Mouse (Mus musculus) lung, postnatal 36 days (tissue): ENCODE results near the gene Gm6583.

Experiments
- DNase-seq: peaks from one replicate; pipeline ENCODE4 v3.0.0; 2022; ENCODE audit warnings: mixed read lengths

Gene Gm6583

DNA sequence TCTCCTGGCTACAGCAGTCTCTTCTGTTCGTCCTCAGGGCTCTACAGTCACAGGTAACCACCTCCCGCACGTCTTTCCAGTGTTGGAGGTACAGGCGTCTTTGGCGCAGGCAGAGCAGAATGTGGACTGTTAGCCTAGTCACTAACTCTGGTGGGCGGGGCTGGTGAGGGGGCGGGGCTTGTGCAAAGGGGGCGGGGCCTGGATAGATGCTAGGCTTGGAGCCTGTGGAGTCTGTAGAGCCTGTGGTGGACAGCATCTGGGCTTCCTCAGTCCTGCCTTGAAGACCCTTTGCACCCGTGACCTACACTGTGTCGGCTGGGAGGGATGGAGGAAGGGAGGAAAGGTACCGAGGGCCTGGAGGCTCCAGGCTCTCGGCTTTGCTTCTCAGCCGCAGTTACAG is at the start of gene Gm6583:
Gm6583 (minus strand) TSS at position 124 of the 400 bp plus-strand sequence.
- no peak for DNase-seq

DNA sequence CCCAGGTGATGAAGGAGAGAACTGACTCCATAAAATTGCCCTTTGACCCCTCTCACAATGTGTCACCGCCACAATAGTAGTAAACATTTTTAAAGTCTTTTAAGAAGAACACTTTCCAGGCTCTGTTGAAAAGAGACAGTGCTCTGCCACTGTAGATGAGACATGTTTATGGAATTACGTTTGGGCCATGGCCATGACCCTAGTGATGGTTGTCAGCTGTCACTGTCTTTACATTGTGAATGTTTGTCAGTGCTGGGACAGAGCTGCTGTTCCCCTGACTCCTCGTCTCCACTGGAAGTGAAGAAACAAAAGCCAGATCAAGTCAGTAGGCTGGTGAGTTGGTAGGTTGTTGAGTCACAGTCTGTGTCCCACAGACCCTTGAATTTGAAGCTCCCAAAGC is 46.6 kb upstream of the Gm6583 start:
- DNase-seq: no peak

DNA sequence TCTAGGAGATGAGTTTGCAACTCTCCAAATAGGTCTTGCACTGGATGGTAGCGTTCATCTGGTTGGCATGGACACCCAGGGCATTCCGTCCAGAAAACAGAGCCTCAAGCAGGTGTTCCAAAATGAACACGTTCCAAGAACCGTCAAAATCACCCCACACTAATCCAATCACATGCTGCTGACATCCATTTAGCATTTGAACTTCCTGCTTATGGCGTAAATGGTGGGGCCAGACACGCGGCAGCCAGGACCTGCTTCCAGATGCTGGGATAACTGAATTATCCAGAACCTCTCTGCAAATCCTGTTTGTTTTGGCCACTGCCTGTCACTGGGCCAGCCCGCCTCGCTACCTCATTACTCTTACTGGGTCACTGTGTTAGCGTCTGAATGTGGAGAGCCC is 43.5 kb upstream of the Gm6583 start:
- no peak for DNase-seq

DNA sequence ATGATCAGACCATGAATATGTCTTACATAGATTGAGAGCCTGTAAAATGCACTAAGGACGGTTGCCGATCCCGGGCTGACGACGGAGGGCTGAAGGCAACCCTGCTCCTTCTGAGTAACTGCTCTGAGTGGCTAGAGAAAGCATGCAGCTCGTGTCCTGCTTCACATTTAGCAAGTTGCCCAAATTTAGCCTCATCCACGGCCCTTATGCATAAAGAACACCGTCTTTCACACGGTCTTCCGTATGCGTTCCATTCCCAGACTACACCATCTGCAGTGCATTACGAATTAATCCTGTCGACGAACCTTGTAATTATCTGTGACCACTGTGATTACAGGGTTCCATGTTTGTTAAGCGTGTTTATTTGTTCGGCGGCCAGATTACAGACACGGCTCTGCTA is 40.2 kb upstream of the Gm6583 start:
- no peak for DNase-seq

DNA sequence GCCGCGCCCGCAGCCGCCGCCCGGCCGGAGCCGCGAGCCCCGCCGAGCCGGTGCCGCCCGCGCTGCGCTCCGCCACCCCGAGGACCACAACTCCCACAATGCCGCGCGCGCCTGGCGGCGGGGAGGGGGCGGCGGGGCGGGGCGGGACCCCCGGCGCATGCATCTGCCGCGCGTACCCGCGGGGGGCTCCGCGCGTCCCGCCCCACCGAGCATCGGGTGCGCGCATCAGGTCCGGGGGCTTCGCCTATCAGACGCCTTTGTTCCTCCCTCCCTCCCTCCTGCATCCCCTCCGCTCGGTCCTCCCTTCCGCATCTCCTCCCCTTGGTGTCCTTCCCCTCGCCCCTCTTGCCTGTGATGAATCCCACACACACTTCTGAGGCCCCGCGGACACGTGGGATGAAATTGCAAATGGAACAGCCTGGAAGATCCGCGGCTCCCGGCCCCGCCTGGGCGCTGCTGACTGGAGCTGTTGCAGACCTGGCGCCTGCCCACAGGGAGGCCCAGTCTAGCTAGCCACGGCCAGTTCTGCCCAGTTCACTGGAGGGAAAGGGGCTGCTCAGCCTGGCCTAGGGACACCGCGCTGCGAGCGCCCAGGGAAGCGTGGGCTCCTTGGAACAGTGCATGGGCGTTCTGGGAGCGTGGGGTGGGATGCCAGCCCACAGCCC is 39.1 kb upstream of the Gm6583 start, which contains the start of gene Asphd2:
Asphd2 (minus strand) TSS at position 88 of the 665 bp plus-strand sequence.
- DNase-seq: no peak

DNA sequence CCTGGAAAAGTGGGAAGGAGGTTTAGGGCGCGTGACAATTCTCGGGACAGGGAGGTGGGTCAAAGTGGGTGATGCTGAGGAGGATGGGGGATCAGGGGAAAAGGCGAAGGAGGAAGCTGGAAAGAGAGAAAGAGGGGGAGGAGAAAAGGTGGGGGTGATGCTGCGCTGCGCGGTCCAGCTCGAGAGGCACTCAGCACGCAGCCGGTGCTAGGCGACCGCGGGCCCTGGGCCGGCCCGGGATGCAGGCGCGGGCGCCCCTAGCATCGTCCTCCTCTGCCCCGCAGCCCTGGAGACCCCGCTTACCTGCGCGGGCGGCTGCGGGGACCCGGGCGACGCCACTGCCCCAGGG is 38.6 kb upstream of the Gm6583 start:
- no peak for DNase-seq

DNA sequence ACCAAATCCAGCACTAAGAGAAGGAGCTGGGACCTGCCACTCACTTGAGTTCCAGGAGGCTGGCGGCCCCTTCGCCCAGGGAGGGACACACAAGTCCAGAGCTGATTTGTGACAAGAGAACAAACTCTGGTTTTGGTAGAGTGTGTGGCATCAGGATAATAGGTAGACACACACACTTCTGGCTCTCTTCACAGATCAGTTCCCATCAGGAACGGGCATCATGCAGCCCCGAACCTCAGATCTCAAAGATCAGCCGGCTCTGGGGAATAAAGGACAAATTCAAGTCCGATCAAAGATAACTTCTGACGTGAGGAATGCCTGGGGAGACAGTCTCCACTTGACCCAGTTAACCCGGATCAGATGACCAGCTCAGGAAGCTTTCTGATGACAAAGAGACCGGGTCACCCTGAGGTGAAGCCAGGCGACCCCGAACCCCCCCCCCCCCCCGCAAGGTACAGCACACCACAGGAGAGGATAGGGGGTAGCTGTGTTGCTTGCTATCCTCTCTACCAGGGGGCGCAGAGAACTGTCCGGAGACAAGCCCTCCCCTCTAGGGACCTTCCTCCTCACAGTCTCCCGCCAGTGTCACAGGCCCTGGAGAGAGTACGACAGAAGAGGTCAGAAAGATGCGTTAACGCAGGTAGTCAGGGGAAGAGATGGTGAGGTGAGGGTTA is 38.0 kb upstream of the Gm6583 start:
- no peak for DNase-seq

DNA sequence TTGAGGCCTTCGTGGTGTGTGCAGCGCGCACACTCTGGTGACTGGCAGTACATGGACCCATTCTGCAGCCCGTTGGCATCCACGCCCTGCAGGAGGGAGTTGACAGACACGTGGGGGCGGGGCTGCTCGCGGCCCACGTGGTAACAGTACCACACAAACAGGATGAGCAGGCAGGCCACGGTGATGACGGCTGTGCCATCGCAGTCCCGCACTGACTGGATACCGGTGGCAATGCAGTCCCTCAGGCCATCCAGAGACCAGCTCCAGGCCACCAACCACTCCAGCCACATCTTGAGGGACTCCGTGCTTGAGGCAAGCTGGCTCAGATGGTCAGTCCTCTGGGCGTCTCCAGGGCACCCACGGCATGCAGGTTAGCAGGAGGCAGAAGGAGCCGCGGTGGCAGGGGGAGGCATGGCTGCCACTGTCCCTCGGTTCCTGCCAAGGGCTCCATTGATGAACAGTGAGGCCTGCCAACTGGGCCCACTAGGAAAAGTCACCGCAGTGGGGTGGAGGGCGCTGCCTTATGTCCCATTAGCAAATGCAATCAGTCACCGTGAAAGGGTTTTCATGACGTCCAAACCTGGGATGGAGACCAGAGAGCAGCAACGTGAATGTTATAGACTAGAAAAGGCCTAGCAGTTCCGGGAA is 36.0 kb upstream of the Gm6583 start:
- DNase-seq: no peak

DNA sequence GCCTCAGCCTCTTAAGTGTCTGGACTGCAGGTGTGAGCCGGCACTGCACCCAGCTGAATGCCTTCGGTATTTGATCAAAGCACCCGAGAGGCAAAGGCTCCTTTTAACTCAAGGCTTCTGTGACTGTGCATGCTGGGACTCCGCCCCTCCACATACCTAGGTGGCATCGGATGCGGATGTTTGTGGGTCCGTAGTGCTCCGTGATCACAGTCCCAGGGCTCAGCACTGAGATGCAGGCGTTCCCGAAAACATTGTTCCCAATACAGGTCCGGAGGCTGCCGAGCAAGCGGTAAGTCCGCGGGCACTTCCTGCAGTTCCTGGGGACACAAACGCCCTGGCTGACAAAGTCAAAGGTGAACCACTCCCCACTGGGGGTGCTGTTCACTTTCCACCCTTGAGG is 35.2 kb upstream of the Gm6583 start:
- DNase-seq: no peak

DNA sequence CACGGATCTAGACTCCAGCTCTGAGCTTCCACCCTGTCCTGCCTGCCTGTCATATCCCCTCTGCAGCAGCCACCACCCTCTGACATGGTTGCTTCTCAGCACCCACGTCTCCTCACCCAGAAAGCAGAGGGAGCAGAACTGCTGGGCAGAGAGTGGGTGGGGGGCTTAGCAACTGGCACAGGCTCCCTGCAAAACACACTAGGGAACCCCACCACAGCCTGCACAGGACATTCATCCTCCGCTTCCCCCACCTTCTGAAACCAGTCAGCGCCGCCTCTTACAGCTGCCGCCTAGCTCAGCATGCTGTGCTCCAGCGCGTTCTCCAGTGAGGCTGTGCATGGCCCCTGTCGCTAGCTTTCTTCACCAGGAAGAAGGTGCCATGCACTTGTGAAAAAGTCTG is 33.5 kb upstream of the Gm6583 start:
- DNase-seq: no peak

DNA sequence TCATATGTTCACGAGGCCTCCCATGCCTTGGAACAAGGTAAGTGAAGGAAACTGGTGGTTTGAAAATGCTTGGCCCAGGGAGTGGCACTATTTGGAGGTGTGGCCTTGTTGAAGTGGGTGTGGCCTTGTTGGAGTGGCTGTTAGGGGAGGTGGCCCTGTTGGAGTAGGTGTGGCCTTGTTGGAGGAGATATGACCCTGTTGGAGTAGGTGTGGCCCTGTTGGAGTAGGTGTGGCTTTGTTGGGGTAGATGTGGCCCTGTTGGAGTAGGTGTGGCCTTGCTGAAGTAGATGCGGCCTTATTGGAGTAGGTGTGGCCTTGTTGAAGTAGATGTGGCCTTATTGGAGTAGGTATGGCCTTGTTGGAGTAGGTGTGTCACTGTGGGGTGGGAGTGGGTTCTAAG is 30.1 kb upstream of the Gm6583 start:
- DNase-seq: no peak

DNA sequence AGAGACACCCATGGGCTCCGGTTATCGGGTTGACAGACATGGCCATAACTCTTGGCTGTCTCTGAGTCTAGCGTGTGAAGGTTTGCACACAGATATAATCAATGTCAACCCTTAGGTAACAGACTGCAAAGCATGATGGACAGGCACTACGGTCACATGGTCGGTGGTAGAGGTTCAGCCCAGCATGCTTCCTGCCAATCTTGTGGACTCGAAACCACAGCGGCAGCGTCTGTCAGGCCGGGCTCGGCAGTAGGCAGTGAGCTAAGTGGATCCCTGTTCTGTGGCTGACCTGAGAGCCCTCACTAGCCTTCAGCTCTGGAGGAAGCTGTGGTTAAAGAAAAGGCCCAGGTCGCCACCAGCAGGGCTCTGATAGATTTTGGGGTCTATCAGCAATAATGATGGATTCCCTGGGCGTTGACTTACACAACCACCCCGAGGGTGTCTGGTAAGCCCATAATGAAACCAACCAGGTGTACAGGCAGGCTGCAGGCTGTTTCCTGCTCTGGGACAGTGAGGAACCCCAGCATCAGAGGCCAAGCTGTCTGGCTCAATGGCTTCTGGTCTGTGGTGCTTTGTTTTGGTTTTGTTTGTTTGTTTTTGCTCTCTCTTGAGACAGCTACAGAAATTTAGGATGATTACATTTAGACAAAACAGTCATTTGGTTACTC is 29.1 kb upstream of the Gm6583 start:
- no peak for DNase-seq

DNA sequence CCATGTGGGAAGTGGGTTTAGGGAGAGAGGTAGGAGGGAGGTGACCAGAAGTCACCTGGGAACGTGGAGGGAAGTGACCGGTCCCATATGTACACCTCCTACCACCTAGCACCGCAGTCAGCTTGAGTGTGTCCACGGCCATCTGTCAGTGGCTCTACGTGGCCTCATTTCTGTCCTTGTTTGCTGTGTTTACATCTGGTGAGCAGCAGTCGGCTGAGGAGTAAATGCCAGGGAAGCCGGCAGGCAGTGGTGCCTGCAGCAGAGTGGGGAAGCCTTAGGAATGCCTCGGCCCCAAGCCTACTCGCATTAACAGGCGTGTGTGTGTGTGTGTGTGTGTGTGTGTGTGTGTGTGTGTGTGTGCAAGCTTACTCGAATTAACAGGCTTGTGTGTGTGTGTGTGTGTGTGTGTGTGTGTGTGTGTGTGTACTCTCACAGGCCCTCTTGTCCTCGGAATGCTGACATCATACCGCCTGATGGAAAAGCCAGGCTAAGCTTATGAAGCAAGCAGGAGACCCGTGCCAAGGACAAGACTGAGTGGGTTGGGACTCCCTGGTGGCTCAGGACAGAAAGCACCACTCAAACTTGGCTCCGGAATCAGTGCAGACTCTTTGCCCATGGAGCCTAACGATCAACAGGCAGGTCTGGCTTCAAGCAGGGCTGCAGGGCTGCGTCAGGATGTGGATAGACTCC is 27.0 kb upstream of the Gm6583 start:
- peak; percentile 50 for DNase-seq

DNA sequence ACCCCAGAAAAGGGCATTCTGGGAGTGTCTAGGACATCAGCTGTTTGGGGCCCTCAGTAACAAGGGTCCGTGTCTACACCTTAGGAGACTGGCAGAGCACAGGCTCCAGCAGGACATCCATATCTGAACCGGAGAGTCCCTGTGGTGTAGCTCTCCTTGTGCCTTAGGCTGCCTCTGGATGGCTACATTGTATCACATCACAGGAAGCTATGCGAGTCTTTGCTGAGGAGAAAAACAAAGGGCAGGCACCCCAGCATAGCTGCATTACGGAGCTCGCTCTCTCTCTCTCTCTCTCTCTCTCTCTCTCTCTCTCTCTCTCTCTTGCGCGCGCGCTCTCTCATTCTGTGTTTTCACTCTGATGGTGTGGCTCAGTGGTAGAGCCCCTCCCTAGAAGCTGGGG is 26.2 kb upstream of the Gm6583 start:
- no peak for DNase-seq

DNA sequence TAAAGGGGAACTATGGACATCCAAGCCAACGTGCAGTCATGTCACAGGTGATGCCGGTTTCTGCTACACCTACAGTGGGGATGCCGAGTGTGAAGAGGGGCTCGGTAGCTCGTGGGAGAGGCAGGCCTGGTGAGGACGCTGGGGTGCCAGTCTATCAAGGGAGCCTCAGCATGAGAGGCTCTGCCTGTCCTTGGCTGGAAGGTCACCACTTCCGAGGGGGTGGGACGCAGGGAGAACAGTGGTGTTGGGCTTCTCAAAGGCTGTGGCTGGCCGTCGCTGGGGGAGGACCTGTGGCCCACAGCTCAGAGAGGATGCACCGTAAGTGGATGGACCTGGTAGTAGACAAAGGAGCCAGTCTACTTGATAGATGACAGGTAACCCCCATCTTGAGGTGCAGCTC is 25.3 kb upstream of the Gm6583 start:
- no peak for DNase-seq

DNA sequence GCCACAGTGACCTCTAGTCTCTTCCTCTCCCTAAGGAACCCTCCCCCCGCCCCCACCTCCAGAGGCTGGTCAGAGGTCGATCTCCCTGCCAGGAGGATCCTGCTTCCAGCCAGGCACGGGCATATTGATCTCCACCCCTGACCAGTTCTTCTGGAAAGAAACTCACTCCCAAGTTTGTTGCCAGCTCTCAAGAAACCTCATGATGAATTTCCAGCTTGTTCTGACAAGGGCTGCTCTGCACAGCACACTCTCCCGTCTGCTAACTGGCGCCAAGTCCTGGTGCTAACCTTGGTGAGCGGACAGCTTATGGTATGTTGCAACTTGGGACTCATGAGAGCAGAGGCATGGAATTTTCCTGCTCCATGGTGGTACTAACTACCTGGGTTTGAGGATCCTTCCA is 22.9 kb upstream of the Gm6583 start:
- no peak for DNase-seq

DNA sequence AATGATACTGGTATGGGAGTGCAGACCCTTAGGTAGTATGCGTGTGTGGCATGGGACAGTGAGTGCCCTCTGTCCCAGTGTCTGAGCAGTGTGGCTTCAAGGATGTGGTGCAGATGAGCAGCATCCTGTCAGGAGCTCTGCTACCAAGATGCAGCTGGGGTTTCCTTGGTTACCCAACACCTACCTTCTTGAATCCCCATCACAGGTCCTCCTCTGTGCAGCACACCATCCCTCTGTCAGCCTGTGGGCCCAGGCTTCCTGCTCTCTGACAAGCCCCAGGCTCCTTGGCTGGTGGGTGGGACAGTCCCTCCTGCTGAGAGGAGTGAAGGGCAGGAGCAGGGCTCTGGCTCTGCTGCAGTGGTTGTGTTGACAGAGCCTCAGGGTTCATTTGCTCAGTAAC is 21.5 kb upstream of the Gm6583 start:
- no peak for DNase-seq

DNA sequence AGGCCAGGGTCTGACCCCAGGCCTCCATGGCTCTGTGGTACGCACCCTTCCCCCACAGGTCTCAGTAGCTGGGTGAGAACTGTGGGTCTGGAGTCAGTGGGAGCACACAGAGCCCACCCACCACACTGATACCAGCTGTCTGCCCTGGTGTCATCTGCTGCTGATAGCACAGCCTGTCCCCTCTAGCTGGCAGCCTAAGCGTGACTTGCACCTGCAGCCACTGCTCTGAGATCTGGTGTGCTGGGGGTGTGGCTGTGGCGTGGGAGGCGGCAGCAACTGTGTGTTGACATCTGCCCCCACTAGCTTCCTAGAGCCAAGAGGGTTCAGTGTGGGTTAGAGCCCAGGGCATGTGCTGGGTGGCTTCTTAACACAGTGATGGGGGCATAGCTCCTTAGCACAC is 20.3 kb upstream of the Gm6583 start:
- no peak for DNase-seq

DNA sequence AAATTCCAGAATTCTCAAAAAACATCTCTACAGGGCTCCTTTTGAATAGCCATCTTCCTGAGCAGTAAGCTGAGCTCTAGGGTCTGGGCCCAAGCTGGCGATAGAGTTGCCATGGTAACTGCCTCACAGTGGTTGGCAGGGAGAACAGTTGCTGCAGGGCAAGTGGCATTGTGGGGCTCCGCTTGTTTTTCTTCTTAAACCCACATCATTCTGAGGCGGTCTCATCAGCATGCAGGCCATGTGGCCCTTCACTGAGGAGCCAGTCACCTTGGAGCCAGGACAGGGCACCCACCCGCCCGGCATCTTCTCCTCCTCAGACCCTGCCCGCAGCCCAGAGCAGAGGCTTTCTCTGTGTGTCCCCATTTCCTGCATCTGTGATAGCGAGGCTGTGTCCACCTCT is 16.1 kb upstream of the Gm6583 start:
- no peak for DNase-seq

DNA sequence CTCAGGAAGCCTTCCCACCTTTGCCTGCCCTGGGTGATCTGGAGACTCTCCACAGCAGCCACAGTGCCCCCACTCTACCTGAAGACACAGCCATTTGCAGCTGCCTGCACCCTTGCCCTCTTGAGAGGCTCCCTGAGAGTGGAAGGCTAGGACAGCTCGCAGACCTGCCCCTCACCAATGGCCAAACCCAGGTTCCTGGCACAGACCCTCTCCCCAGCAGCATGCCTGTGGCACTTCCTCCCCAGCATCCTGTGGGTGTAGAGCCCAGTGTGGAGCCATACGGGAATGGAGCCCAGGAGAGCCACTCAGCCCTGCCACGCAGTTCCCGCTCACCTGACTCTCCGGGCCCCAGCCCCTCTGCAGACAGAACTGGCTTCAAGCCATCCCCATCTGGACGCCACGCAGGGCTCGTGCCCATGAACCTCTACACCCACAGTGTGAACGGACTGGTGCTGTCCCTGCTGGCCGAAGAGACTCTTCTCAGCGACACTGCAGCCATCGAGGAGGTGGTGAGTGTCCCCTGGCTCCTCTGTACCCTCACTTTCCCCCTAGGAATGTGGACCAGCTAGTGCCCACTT is 14.5 kb upstream of the Gm6583 start:
- DNase-seq: no peak

DNA sequence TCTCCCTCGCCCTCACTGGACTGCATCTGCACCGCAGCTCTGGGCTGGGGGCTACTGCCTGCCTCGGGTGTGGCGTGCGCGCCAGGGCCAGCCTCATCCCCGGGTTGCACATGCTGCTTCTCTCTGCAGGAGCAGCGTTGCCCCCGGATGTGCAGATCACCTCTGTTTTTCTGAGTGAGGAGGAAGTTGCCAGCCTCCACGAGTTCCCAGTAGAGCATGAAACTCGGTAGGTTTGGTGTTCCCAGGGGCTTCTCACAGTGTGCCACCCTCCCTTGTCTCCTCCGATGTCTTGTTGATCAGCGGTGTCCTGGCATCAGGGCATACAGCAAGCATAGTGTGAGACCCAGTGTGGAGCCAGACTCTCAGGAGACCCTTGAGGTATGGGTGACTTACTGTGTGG is 13.5 kb upstream of the Gm6583 start:
- DNase-seq: no peak

DNA sequence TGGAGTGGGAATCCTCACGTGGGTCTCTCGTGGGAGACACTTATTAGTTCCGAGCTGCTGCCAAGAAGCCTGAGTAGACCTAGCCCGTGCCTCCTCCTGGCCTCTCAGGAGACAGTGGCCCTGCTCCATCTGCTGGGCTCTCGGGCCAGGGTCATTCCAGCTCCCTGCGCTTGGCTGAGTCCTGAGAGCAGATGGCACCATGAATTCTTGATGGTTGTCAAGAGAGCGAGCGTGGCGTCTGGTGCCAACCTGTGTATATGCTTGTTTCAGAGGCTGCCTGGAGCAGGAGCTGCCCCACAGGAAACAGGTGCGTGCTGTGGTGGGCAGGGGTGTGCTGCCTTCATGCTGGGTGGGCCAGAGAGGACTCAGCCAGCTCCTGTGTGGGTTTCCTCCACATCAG is 12.8 kb upstream of the Gm6583 start:
- DNase-seq: no peak

DNA sequence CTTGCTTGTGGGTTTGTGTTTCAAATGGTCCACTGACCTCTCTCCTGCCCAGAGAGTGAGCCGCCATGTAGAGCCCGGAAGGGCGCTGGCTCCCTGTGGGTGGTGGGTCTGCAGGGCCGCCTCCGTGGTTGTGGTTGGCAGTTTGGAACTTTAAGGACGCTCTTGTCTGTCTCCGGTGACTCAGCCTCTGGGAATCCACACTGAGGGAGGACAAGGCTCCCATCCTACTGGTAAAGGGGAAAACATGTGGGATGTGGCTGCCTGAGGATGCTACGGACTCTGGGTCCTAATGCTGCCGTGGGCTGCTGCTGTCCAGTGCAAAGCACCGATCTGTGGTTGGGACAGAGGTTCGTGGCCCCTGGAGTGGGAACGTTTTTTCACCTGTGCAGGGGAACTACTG is 12.1 kb upstream of the Gm6583 start:
- no peak for DNase-seq
